Mouse (Mus musculus): ENCODE measurements at regions not wholly inside any gene's neighbourhood (a gene's known extent, or its start where the extent isn't known, plus 50 kb on each side); places are given as distances from the start of the nearest gene placed in this dataset.

GRCm38 (mm10) chr15:27315964-27316745 lies 150.3 kb upstream of the Ank start:
- no peaks in the 10 kb centered on the region for H3K36me3 ChIP-seq (replicated peaks in 1 of 2; ENCODE audit: control insufficient read depth in 1 of 2, insufficient read depth in 1 of 2, low read length in 1 of 2)
- no peak overlapping the region for H3K4me2 ChIP-seq (ENCODE audit: insufficient read depth, low read depth, poor library complexity, severe bottlenecking)
- in situ Hi-C loops (cut with MboI; ENCODE audit: low pct_ligation_motif_present, low pct_unique_long_range_greater_than_20kb, low sequenced_read_pairs): no loop called here
- H3K4me1 ChIP-seq (ENCODE audit: control insufficient read depth in 1 of 2, insufficient read depth in 2 of 2): no peaks in the 10 kb centered on the region
- no peaks in the 10 kb centered on the region for H3K9me3 ChIP-seq (replicated peaks; ENCODE audit: low read length)
- H3K27ac ChIP-seq (ENCODE audit: insufficient read depth, low read depth): no peak overlapping the region
- H3K9ac ChIP-seq (ENCODE audit: insufficient read depth, low read depth): no peak overlapping the region
- H3K4me3 ChIP-seq (replicated peaks in 1 of 3; ENCODE audit: low read depth in 2 of 3, low read length in 2 of 3, poor library complexity in 1 of 3): no peak overlapping the region
- dilution Hi-C loops (cut with MboI; ENCODE audit: extremely low pct_ligation_motif_present, extremely low pct_unique_long_range_greater_than_20kb, low sequenced_read_pairs): no loop called here
- H3K27me3 ChIP-seq (replicated peaks): no peaks in the 10 kb centered on the region
- H3K79me2 ChIP-seq (replicated peaks; ENCODE audit: control insufficient read depth, extremely low read depth, insufficient read depth, poor library complexity, severe bottlenecking): no peaks in the 10 kb centered on the region
- peak; percentile 55 for DNase-seq (ENCODE audit: extremely low read depth)
- peak; percentile 84 for TF ChIP-seq RAD21 (IDR thresholded peaks at IDR 0.05; ENCODE audit: low read depth, low read length)
- peak in 1 of 2 experiments; percentile 74; a peak in 2 of 4 replicates for TF ChIP-seq CTCF (conservative IDR thresholded peaks at IDR 0.05 in 1 of 2, IDR thresholded peaks at IDR 0.05 in 1 of 2; ENCODE audit: low read depth in 2 of 2, low read length in 2 of 2)
- no peak for TF ChIP-seq ZNF384 (IDR thresholded peaks at IDR 0.05; ENCODE audit: low read depth, low read length)
- TF ChIP-seq SMC3 (IDR thresholded peaks at IDR 0.05; ENCODE audit: low read depth, low read length): peak; percentile 46

- DNase-seq (ENCODE audit: extremely low read depth): no peak
- H3K4me3 ChIP-seq (replicated peaks in 1 of 3; ENCODE audit: low read depth in 2 of 3, low read length in 2 of 3, poor library complexity in 1 of 3): no peak overlapping the region
- in situ Hi-C loops (cut with MboI; ENCODE audit: low pct_ligation_motif_present, low pct_unique_long_range_greater_than_20kb, low sequenced_read_pairs): no loop called here
- dilution Hi-C loops (cut with MboI; ENCODE audit: extremely low pct_ligation_motif_present, extremely low pct_unique_long_range_greater_than_20kb, low sequenced_read_pairs): no loop called here
- no peaks in the 10 kb centered on the region for H3K79me2 ChIP-seq (replicated peaks; ENCODE audit: control insufficient read depth, extremely low read depth, insufficient read depth, poor library complexity, severe bottlenecking)
- TF ChIP-seq TBP (conservative IDR thresholded peaks at IDR 0.05; ENCODE audit: low read depth, low read length): no peak
- no peak for TF ChIP-seq NELFE (IDR thresholded peaks at IDR 0.05; ENCODE audit: low read depth, low read length)
- no peak for TF ChIP-seq MEF2A (IDR thresholded peaks at IDR 0.05; ENCODE audit: borderline replicate concordance, low read depth, low read length)
- no peak for TF ChIP-seq E2F4 (IDR thresholded peaks at IDR 0.05; ENCODE audit: insufficient replicate concordance, low read depth, low read length)
- no peak for TF ChIP-seq MXI1 (IDR thresholded peaks at IDR 0.05; ENCODE audit: low read depth, low read length)
- TF ChIP-seq CHD1 (IDR thresholded peaks at IDR 0.05; ENCODE audit: low read depth, low read length): no peak
- TF ChIP-seq UBTF (IDR thresholded peaks at IDR 0.05; ENCODE audit: low read depth, low read length): no peak
- no peak for TF ChIP-seq HCFC1 (IDR thresholded peaks at IDR 0.05; ENCODE audit: low read depth, low read length)
- TF ChIP-seq ZC3H11A (IDR thresholded peaks at IDR 0.05; ENCODE audit: low read depth, low read length): no peak
- TF ChIP-seq MAZ (IDR thresholded peaks at IDR 0.05; ENCODE audit: low read depth, low read length): no peak
- no peak overlapping the region for H3K4me2 ChIP-seq (ENCODE audit: insufficient read depth, low read depth, poor library complexity, severe bottlenecking)
- no peaks in the 10 kb centered on the region for H3K4me1 ChIP-seq (ENCODE audit: control insufficient read depth in 1 of 2, insufficient read depth in 2 of 2)
- H3K9me3 ChIP-seq (replicated peaks; ENCODE audit: low read length): no peaks in the 10 kb centered on the region
- no peaks in the 10 kb centered on the region for H3K27me3 ChIP-seq (replicated peaks)
- H3K9ac ChIP-seq (ENCODE audit: insufficient read depth, low read depth): no peak overlapping the region
- no peak overlapping the region for H3K27ac ChIP-seq (ENCODE audit: insufficient read depth, low read depth)
- no peaks in the 10 kb centered on the region for H3K36me3 ChIP-seq (replicated peaks in 1 of 2; ENCODE audit: control insufficient read depth in 1 of 2, insufficient read depth in 1 of 2, low read length in 1 of 2)
Measured at GRCm38 (mm10) chr15:27316746-27317129, 149.7 kb upstream of the Ank start.

Measured in CH12.LX (cell line).